ENCODE assay signal across 23 mouse cellular contexts in the genomic region with DNA sequence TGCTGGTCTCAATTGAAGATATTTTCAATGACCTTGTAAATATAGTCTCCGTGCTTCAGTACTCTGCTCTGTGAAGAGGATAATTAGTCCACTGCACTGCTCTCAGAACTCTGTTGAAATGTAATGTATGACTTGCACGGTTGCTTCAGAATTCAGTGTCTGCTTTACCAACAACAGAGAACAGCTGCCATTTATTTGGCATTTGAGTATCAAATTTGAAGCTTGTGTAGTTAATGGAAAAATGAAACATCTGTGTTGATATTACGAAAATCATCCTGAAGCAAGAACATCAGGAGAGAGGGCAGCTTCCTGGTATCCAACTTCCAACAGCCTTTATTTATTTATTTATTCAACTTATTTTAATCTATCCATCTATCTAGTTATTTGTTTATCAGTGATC.
"Had no signal": no experiment of that assay in that cellular context is flagged by ENCODE, and none has a peak within 500 bp of the region (broad histone marks: within the 10 kb centered on the region; RNA-seq: fewer than 3 reads in every experiment).

No protein-coding gene starts in this region.

- H3K4me1 ChIP-seq: liver, embryonic 12.5 days; liver, embryonic 15.5 days; neural tube, embryonic 12.5 days; neural tube, embryonic 15.5 days had no signal

- DNase-seq: kidney, adult 2 months; kidney, postnatal 25 days; layer of hippocampus, adult 9-11 months; liver; right cerebral cortex, adult 18-20 months; right cerebral cortex, postnatal 14 days; right cerebral cortex, postnatal 4 days; thymus, adult 2 months; thymus, postnatal 14 days; thymus, postnatal 4 days had no signal

- H3K36me3 ChIP-seq: limb, embryonic 10.5 days; limb, embryonic 13.5 days; liver, embryonic 12.5 days; liver, embryonic 15.5 days; midbrain, embryonic 12.5 days; midbrain, embryonic 15.5 days; neural tube, embryonic 12.5 days; neural tube, embryonic 15.5 days had no signal

- ATAC-seq: intestine, postnatal 0 days; liver, embryonic 12.5 days; midbrain, embryonic 15.5 days had no signal

- H3K9ac ChIP-seq: limb, embryonic 13.5 days; liver, embryonic 12.5 days; liver, embryonic 15.5 days; midbrain, embryonic 12.5 days; midbrain, embryonic 15.5 days; neural tube, embryonic 12.5 days; neural tube, embryonic 15.5 days had no signal

- H3K27me3 ChIP-seq: limb, embryonic 13.5 days; liver, embryonic 12.5 days; liver, embryonic 15.5 days; midbrain, embryonic 12.5 days; midbrain, embryonic 15.5 days; neural tube, embryonic 12.5 days; neural tube, embryonic 15.5 days had no signal

- H3K4me2 ChIP-seq: liver, embryonic 12.5 days; liver, embryonic 15.5 days; midbrain, embryonic 12.5 days; midbrain, embryonic 15.5 days; neural tube, embryonic 12.5 days; neural tube, embryonic 15.5 days had no signal

- H3K4me3 ChIP-seq: layer of hippocampus, adult 2 months; limb, embryonic 10.5 days; limb, embryonic 13.5 days; liver, embryonic 12.5 days; liver, embryonic 15.5 days; midbrain, embryonic 12.5 days; midbrain, embryonic 15.5 days; neural tube, embryonic 12.5 days; neural tube, embryonic 15.5 days had no signal

- H3K27ac ChIP-seq: kidney, postnatal 0 days; layer of hippocampus, adult 2 months; limb, embryonic 13.5 days; liver, embryonic 12.5 days; liver, embryonic 15.5 days; macrophage; midbrain, embryonic 12.5 days; midbrain, embryonic 15.5 days; neural tube, embryonic 12.5 days; neural tube, embryonic 15.5 days; stomach, postnatal 0 days had no signal

- H3K9me3 ChIP-seq: limb, embryonic 10.5 days; limb, embryonic 13.5 days; liver, embryonic 12.5 days; liver, embryonic 15.5 days; midbrain, embryonic 12.5 days; midbrain, embryonic 15.5 days; neural tube, embryonic 12.5 days; neural tube, embryonic 15.5 days had no signal
